Mouse (Mus musculus): ENCODE measurements around the gene Acyp2.
"Not testable (repeated sequence)": the region's sequence is repeated elsewhere in the genome, so short reads cannot be mapped to it uniquely, and the experiment has no call there.

Acyp2 gene

GRCm38 (mm10) chr11:30649001-30649637, at the start of gene Acyp2:
Acyp2 (minus strand) TSS chr11:30649587.
- peak; percentile 84 to 87 for DNase-seq (ENCODE audit: low spot score in 2 of 2)

- DNase-seq (ENCODE audit: low spot score in 2 of 2): no peak
These were observed 40.0 kb upstream of the Acyp2 start for GRCm38 (mm10) chr11:30689421-30689820.

- DNase-seq (ENCODE audit: low spot score in 2 of 2): peak; percentile 17 to 22
These were observed 26.7 kb upstream of the Acyp2 start for GRCm38 (mm10) chr11:30676086-30676485.

- DNase-seq (ENCODE audit: low spot score in 2 of 2): peak in 1 of 2 experiments; percentile 15
These were observed 23.3 kb upstream of the Acyp2 start for GRCm38 (mm10) chr11:30672719-30673118.

- DNase-seq (ENCODE audit: low spot score in 2 of 2): no peak
These were observed 13.6 kb upstream of the Acyp2 start for GRCm38 (mm10) chr11:30663001-30663400.

- no peak for DNase-seq (ENCODE audit: low spot score in 2 of 2)
These were observed 13.2 kb upstream of the Acyp2 start for GRCm38 (mm10) chr11:30662591-30662990.

- peak; percentile 9 for DNase-seq (ENCODE audit: low spot score in 2 of 2)
These were observed 7.7 kb upstream of the Acyp2 start for GRCm38 (mm10) chr11:30657069-30657468.

- no peak for DNase-seq (ENCODE audit: low spot score in 2 of 2)
These were observed 6.7 kb upstream of the Acyp2 start for GRCm38 (mm10) chr11:30656060-30656459.

- no peak for DNase-seq (ENCODE audit: low spot score in 2 of 2)
These were observed 1.0 kb upstream of the Acyp2 start for GRCm38 (mm10) chr11:30650416-30650815.

- no peak for DNase-seq (ENCODE audit: low spot score in 2 of 2)
These were observed 13.7 kb downstream of the Acyp2 start for GRCm38 (mm10) chr11:30635674-30636073.

GRCm38 (mm10) chr11:30630514-30630913, 18.9 kb downstream of the Acyp2 start:
- DNase-seq (ENCODE audit: low spot score in 2 of 2): no peak

- no peak for DNase-seq (ENCODE audit: low spot score in 2 of 2)
These were observed 26.2 kb downstream of the Acyp2 start for GRCm38 (mm10) chr11:30623218-30623617.

GRCm38 (mm10) chr11:30621386-30622363, 27.7 kb downstream of the Acyp2 start:
- not testable (repeated sequence) for DNase-seq (ENCODE audit: low spot score in 2 of 2)

- no peak for DNase-seq (ENCODE audit: low spot score in 2 of 2)
These were observed 31.2 kb downstream of the Acyp2 start for GRCm38 (mm10) chr11:30618235-30618634.

- no peak for DNase-seq (ENCODE audit: low spot score in 2 of 2)
These were observed 31.8 kb downstream of the Acyp2 start for GRCm38 (mm10) chr11:30617571-30618097.

- DNase-seq (ENCODE audit: low spot score in 2 of 2): no peak
These were observed 33.4 kb downstream of the Acyp2 start for GRCm38 (mm10) chr11:30615977-30616376.

- no peak for DNase-seq (ENCODE audit: low spot score in 2 of 2)
These were observed 35.4 kb downstream of the Acyp2 start for GRCm38 (mm10) chr11:30613916-30614546.

- no peak for DNase-seq (ENCODE audit: low spot score in 2 of 2)
These were observed 36.7 kb downstream of the Acyp2 start for GRCm38 (mm10) chr11:30612699-30613098.

GRCm38 (mm10) chr11:30609247-30609646, 40.1 kb downstream of the Acyp2 start:
- DNase-seq (ENCODE audit: low spot score in 2 of 2): no peak

GRCm38 (mm10) chr11:30607587-30608518, 41.5 kb downstream of the Acyp2 start:
- no peak for DNase-seq (ENCODE audit: low spot score in 2 of 2)

- DNase-seq (ENCODE audit: low spot score in 2 of 2): no peak
These were observed 52.1 kb downstream of the Acyp2 start for GRCm38 (mm10) chr11:30597259-30597658.

Data from urinary bladder, postnatal 36 days (tissue).